Mouse (Mus musculus) olfactory bulb, adult 2 months (tissue): ENCODE results near the gene Parp1.

Source experiments
- CTCF ChIP-seq: fragments of 200-500 bp; IDR thresholded peaks from 2 replicates; pipeline ENCODE4 v1.5.1; 2012; ENCODE audit warnings: low read depth, mild to moderate bottlenecking, low read length, moderate library complexity; ENCODE audit not compliant: insufficient read depth
- POLR2A ChIP-seq: fragments of 200-500 bp; IDR thresholded peaks from 2 replicates; pipeline ENCODE4 v1.6.1; 2012; ENCODE audit warnings: mild to moderate bottlenecking, low read depth, low read length, moderate library complexity; ENCODE audit not compliant: insufficient read depth

GRCm38 (mm10) chr1:180576524-180576923 lies 7.8 kb downstream of the Parp1 start:
- TF ChIP-seq CTCF (no peak), POLR2A (no peak)
